Mouse (Mus musculus) cerebellum, adult 2 months (tissue): ENCODE results near the gene Gm9945.

Experiments used
- CTCF ChIP-seq: fragments of 200-500 bp; IDR thresholded peaks from 2 replicates; pipeline ENCODE4 v1.5.1; 2011; ENCODE audit warnings: low read depth, mild to moderate bottlenecking, control low read depth, low read length, moderate library complexity, borderline replicate concordance; ENCODE audit not compliant: insufficient read depth
- POLR2A ChIP-seq: fragments of 200-500 bp; IDR thresholded peaks from 2 replicates; pipeline ENCODE4 v1.6.1; 2011; ENCODE audit warnings: low read length, control low read depth, borderline replicate concordance; ENCODE audit not compliant: insufficient read depth

GRCm38 (mm10) chr11:53503738-53504137 lies 23.8 kb downstream of the Gm9945 start:
- TF ChIP-seq CTCF (no peak), POLR2A (no peak)
